Mouse (Mus musculus) telencephalon, adult 2 months (tissue): ENCODE measurements around the gene Rab10.
"Not testable (repeated sequence)": the region's sequence is repeated elsewhere in the genome, so short reads cannot be mapped to it uniquely, and the experiment has no call there.

Source experiments
- DNase-seq: peaks from one replicate; pipeline ENCODE4 v3.0.0-alpha.2; 2011; ENCODE audit warnings: low read depth, low spot score

Gene Rab10

DNA sequence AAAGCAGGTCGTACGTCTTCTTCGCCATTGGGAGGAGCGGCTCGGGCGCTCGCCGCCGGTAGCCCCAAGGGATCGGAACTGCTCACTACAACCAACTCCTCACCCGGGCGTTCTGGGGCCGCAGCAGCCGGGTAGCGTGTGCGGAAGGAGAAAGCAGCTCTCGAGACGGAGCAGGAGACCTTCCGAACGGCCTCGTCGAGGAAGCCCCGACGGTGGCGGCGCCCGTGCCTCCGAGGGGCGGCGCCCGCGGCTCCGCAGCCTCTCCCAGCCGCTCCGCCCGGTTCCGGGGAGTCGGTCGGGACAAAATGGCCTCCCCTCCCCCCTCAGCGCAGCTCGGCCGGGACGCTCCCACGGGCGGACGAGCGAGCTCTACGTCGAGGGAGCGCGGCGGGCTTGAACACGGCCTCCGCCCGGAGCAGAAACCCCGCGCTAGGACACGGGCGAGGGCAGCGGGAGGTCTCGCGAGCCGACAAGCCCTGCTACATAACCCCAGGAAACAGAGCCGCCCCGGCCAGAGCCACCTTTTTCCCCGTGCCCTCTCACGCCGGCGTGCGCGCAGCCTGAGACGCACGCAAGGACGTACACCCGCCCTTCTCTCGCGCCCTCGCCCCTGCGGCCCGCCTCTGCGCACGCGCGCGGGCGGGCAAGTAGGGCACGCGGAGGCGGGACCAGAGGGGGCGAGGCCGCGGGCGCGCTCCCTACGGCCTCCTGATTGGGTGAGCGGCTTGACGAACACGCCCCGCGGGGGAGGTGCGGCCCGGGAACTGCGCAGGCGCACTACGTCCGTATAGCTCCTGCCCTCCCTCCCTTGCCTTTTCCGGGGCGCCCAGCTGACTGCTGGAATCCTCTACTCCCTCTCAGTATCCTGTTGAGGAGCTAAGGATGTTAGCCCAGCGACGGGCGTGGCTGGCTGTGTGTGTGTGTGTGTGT is at the start of gene Rab10:
Rab10 (minus strand) TSS at position 579 of the 930 bp plus-strand sequence.
- peak; percentile 97 for DNase-seq

DNA sequence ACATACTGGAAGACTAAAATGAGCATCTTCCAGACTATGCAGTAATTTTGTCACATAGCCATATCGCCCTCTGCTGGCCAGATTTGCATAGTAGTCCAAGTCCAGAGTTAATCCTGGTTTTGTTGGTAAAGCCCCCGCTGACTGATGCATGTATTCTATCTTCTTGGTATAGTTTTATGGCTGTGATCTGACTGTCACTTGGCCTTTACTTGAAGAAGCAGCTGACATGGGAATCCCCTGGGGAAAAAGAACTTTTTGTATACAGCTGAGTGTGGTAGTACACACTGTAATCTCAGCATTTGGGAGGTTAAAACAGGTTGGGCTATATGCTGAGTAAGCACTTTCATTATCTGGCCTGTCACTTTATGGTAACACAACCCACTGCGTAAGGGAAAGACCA is 49.5 kb upstream of the Rab10 start:
- no peak for DNase-seq

DNA sequence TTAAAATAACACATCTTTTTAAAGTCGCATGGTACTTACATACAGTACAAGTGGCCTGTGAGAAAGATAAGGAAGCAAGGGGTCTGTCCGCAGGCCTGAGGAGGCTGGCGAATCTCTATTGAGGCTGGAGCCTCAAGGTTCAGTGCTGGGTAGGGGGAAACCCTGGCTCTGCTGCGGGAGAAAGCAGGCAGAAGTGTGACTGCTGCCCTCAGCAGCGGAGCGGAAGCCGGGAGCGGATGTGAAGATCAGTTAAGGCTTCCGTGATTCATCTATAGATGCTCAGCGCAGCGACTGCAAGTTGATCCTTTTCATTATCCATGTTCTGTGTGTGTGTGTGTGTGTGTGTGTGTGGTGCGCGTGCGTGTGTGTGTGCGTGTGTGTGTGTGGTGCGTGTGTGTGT is 47.1 kb upstream of the Rab10 start:
- no peak for DNase-seq

DNA sequence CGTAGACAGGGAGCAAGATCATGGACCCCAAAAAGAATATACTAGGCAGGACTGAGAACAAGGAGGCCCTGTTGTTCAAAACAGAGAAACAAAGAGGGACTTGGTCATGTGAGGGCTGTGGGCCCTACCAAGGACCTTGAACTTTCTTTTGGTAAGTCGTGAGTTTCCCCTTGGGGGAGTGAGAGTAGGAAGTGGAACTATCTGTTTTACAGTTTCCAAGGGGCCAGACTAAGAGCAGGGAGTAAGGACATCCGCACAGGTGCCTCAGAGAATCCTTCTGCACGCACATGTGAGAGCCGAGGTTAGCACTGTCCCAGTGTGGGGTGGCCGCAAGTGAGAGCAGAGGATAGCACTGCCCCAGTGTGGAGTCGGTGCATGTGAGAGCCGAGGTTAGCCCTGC is 45.3 kb upstream of the Rab10 start:
- no peak for DNase-seq

DNA sequence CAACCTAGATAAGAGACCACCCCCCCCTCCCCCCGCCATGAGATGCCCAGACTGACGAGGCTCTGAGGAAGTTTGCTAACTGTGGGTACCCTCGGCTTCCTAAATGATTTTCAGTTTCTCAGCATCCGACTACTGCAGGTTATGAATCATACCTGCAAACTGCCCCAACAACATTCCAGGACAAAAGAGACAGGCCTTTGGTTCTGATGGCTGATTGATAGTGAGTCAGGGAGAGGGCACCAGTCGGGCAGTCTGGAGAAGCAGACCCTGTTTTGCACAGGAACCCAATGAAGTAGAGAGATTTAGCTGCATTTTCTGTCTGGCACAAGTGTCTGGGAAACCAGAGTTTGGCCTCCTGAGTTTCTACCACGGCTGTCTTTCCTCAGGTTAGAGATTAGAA is 42.4 kb upstream of the Rab10 start:
- no peak for DNase-seq

DNA sequence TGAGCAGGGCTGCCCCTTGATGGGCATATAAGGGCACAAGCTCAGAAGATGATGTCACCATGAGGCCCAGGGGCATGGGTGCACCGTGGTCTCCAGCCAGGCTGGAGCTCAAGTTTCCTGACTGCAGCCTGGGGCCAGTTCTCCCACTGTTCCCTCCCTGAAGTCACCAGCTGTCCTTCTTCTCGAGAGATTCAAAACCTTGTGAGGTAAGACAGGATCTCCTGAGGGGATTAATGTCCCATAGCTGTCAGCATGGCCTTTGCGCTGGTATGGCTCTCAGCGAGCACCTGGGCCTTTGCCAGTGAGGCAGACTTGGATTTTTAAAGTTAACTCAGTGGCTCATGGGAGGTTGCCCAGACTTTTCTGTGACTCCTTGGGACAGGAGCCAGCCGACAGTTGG is 40.4 kb upstream of the Rab10 start:
- no peak for DNase-seq

DNA sequence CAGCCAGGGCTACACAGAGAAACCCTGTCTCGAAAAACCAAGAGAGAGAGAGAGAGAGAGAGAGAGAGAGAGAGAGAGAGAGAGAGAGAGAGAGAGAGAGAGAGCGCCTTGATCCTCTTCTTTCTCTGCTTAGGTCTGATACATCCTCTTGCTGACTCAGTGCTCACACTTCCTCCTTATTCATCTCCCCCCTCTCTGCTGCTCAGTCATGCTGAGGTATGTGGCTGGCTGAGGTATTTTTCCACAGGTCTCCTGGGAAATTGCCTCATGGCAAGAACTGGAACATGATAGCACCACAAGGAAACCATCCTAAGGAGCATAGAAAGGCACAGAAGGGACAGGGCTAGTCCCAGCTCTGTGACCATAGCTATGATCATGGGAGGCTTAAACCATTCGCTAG is 39.6 kb upstream of the Rab10 start:
- no peak for DNase-seq

DNA sequence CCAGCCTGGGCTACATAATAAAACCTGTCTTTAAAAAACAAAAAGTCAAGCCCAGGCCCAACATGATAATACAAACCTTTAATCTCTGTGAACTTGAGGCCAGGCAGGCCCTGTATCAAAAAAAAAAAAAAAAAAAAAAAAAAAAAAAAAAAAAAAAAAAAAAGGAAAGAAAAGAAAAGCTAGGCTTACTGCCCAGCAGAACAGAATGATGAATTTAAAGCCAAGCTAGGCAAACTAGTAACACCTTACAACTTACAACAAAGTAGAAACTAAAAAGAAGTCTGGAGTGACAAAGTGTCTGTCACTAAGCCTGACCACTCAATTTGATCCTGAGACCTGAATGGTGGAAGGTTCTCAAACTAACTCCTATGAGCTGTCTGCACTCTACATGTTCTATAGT is 37.9 kb upstream of the Rab10 start:
- no peak for DNase-seq

DNA sequence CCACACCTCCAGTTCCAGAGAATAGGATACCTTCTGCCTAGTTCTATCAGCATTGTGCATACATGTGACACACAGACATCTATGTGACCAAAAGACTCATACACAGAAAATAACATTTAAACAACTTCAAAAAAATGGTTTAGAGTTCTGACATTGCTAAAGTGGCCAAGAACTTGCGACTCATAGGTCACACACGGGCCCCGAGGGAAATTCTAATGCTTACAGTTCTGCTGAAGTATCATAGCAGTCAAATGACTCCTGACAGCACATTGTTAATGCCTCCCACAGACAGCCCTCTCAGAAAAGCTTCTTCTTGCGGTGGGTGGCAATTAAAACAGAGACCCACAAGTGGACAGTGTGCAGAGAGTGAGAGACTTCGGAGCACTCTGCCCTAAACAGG is 35.3 kb upstream of the Rab10 start:
- no peak for DNase-seq

DNA sequence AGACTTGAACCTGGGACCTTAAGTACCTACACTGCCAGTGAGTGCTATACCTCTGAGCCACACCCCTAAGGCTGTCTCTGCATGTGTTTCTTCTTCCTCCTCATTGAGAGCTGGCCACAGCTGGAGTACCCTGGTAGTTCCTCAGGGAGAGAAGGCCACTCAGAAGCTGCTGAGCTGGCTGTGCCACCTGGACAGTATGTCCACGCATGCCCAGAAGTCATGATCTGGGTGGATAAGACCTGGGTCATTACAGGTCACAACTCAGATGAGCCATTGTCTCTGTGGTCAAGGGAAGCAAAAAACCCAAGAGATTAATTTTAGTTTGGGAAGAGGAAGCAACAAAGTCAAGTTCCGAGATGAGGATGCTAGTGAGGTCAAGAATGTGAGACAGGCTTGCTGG is 34.4 kb upstream of the Rab10 start:
- DNase-seq: no peak

DNA sequence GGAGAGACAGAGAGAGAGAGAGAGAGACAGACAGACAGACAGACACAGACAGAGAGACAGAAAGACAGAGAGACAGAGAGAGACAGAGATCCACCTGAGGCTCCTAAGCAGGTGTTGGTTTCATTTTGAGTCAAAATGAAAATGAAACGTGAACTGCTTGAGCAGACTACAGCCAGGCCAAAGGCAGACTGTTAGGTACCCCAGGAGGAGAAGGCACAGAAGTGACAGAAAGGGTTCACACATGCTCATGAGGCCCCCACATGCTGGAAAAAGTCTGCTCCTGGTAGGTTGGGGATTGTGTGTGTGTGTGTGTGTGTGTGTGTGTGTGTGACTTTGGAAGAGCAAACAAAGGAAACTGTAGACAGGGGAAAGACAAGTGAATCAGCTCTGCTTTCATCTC is 29.2 kb upstream of the Rab10 start:
- no peak for DNase-seq

DNA sequence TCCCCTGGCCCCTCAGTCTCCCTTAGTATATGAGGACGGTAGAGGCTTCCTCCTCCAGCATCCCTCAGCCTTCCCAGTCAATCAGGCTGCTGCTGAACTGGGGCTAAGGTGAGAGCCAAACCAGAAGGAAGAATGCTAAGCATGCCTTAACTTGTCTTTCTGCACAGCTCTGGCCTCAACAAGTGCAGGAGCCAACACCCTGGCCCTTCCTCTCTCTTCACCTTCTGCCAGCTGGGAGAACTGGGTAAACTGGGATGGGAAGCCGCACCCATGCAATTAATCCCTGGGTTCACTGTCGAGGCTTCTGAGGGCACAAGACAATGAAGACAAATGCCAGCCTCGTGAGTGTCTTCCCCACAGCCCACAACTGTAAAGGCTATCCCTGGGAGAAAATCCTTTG is 19.9 kb upstream of the Rab10 start:
- DNase-seq: no peak

DNA sequence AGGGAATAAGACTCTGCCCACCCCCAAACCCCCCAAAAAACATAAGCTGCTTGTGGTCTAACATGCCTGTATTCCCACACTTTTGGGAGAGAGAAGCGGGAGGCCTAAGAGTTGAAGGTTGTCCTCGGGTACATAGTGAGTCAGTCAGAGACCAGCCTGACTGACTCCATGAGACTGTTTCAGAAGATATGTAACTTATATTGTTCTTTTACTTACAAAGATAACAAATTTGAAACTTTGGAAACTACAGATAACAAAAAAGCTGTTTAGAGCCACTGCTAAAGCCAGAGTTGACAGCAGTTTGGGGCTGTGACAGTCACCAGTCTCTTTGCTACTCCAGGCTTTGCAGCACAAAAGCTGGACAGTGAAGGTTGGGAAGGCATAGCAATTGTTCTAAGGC is 15.5 kb upstream of the Rab10 start:
- DNase-seq: no peak

DNA sequence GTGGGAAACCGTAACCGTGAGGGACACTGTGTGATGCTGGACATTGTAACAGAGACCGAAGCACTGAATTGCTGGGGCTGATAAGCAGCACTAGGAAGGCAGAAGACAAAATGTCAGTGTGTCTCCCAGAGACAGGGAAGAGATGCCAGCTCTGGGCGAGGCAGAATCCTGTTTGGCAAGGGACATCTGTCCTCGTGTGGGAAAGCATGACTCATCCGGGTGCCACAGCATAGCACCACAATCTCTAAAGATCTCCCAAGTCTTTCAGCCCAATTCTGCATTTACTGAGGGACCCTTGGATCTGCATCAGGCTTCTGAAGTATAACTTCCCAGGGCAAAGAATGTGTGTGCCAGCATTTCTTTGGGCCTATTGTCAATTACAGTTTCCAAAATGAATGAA is 13.5 kb upstream of the Rab10 start:
- peak; percentile 60 for DNase-seq

DNA sequence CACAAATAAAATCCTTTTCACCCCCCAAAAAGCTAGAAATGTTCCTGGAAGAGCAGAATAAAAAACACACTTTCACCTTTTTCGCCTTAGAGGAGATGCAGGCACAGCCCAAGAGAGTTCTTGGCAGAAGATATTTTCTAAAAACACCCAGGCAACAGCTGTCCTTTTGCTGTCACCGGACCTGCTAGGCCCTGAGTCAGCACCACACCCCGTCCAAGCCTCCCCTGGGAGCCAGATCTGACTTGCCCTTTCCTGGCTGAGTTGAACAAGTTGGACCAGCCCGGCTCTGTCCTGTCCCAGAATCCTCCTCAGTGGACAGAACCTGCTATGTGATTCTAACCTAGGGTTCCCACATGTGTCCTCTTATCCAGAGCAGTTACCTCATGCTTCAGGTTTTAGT is 9.6 kb upstream of the Rab10 start:
- DNase-seq: no peak

DNA sequence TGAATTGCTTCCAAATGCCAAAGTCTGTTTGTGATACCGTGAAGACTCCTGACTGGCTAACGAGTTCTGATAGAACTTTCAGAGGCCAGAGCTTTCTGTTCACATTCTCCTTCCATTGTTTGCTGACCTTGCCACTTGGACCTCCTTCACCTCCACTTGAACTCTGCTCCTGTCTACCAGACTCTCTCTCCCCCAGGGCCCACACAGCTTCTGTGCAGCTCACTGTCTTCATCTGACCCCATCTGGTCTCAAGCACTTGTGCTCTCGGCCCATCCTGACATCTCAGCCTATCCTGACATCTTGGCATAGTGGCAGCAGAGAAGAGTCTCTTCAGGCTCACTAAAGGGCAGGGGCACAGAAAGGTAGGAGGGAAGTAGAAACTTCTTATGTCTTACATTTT is 7.2 kb upstream of the Rab10 start:
- DNase-seq: no peak

DNA sequence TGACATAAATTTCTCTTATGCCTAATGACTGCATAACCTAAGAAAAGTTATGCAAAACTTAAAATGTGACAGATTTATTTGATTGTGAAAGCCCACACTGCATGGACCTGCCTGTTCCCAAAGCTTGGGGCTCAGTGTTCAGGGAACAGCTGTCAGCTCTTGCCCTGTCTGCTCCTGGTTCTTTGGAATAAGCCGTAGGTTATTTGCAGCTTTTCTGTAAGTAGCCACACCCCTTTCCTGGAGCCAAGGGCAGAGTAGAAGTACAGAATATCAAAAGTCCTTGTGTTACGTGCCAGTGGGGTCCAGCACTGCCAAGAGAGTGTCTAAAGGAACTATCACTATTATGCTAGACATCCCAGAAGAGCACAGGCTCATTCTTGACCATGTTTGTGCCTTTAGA is 6.3 kb upstream of the Rab10 start:
- DNase-seq: no peak

DNA sequence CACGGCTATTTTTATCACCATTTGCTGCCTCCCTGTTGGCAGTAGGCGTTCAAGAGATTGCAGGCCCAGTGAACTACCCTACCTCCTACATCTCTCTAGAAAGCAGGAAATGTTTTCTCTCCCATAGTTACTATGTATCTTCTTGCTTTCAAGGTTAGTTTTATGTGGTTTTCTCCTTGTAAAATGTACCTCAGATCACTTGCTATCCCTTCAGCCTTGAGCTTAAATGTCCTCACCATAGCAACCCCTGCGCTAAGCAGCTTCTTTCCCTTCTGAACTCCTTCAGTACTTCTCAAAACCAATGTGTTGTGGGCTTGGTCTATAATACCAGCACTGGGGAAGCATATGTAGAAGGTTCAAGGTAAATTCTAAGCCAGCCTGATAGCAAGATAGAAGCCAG is 3.1 kb upstream of the Rab10 start:
- DNase-seq: no peak

DNA sequence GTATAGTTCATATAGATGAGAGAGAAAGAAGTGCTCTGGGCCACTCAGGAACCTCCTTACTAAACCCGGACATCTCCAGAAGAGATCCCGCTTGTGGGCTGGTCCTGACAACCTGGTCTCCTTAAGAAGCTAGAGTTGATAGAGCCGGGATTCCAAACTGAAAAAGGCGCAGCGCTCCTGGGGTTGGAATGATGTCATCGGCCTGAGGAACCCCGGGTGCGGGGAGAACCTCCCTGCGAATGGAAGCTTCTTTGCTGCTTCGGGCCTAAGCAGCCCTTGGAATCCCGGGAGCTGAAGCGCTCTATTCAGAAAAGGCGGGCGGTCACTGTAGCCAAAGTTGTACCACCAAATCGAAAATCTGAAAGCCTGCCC is 538 bp upstream of the Rab10 start:
- DNase-seq: no peak

DNA sequence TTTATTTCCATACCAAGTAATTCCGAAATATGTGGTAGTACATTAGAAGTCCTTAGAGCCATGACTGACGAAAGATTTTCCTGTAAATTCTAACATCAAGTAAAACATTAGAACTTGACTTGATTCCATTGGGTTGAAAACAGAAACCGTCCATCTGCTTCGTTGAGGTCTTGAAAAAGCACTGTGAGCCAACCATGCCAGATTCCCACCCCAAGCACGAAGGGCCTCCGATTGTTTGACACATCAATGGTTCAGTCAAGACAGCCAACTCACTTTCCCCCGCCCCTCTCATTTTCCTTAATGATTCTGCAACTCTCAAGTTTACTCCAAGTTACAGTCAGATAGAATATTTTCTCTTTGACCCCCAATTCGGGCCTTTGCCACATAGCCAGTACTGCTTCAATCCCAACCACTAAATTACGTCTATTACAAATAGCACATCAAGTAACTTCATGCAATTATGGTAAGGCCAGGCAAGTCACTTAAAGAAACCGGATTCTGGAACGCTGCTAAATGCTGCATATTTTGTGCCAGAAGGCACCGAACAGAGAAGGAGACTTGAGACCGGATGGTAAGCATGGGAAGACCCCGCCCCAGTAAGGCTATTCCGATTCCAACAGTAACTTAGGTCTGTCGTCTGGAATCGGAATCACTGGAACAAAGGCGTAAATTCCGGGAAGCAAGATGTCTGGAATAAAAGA is 1.1 kb downstream of the Rab10 start:
- no peak for DNase-seq

DNA sequence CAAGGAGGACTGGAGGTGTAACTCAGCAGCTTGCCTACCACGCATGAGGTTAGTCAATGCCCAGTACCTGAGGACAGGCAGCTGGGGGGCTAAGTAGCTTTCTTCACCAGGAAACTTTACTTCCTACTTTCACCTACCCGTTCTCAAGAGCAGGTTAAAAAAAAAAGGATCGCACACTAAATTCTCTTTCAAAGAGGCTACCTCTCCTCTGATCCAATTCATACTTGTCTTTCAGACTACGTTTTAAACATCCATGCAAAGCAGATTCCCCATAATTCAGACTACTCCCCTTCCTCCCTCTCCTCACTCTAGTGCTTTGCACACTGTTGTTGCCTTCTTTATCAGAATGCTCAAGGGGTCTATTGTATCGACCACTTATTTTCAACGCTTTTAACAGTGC is 2.2 kb downstream of the Rab10 start:
- no peak for DNase-seq

DNA sequence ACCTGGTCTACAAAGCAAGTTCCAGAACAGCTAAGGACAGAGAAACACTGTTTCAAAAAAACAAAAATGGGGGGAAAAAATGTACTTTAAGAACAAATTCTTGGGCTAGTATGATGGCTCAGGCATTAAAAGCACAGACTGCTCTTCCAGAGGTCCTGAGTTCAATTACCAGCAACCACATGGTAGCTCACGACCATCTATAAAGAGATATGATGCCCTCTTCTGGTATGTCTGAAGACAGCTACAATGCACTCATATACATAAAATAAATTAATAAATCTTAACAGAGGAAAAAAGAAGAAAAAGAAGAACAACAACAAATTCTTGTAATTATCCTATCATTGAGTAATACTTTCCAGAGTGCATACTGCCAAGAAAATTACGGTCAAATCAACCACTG is 4.5 kb downstream of the Rab10 start:
- no peak for DNase-seq

DNA sequence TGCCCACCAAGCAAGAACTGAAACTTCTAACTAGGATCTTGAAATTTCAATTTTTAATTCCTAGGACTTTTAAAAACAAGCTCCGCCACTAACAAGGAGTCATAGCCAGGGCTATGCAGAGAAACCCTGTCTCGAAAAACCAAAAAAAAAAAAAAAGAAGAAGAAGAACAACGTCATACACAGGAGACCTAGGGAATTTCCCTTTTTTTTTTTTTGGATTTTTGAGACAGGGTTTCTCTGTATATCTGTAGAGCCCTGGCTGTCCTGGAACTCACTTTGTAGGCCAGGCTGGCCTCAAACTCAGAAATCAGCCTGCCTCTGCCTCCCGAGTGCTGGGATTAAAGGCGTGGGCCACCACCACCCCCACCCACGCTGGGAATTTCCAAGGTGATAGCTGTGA is 12.1 kb downstream of the Rab10 start:
- not testable (repeated sequence) for DNase-seq
